Mouse (Mus musculus) myocyte (in vitro differentiated cells): ENCODE measurements around the gene Zswim5. TPM values are rescaled to one million over a fixed set of nuclear protein-coding genes. Genes with fewer than 3 reads are reported as not detected.

Experiments
- H3K27me3 ChIP-seq: one replicate; pipeline ENCODE4 v1.6.1; 2011; ENCODE audit not compliant: control insufficient read depth, insufficient read depth, insufficient read length
- H3K36me3 ChIP-seq: one replicate; pipeline ENCODE4 v1.6.1; 2011; ENCODE audit not compliant: control insufficient read depth, insufficient read depth
- H3K4me2 ChIP-seq: one replicate; pipeline ENCODE4 v1.6.1; 2011; ENCODE audit warnings: low read depth, control low read depth
- H3K4me3 ChIP-seq: one replicate; pipeline ENCODE4 v1.5.1; 2011; ENCODE audit warnings: mild to moderate bottlenecking, control low read depth, moderate library complexity
- H3K79me2 ChIP-seq: one replicate; pipeline ENCODE4 v1.6.1; 2011; ENCODE audit not compliant: control insufficient read depth, insufficient read depth
- H3ac ChIP-seq: one replicate; pipeline ENCODE4 v1.6.1; 2011; ENCODE audit not compliant: control insufficient read depth, insufficient read length
- CEBPB ChIP-seq: IDR thresholded peaks from 2 replicates; pipeline ENCODE4 v1.6.1; 2011; ENCODE audit warnings: mild to moderate bottlenecking, moderate library complexity; ENCODE audit not compliant: poor library complexity, insufficient read depth, severe bottlenecking
- E2F4 ChIP-seq: IDR thresholded peaks from one replicate; pipeline ENCODE4 v1.6.1; 2011; ENCODE audit warnings: mild to moderate bottlenecking, control low read depth, moderate library complexity; ENCODE audit not compliant: insufficient read depth
- MAX ChIP-seq: IDR thresholded peaks from one replicate; pipeline ENCODE4 v1.6.1; 2011; ENCODE audit warnings: low read depth, mild to moderate bottlenecking, control low read depth
- MYOD1 ChIP-seq, 3 experiments: IDR thresholded peaks; one replicate each; pipeline ENCODE4 v1.6.1; 2011; ENCODE audit warnings: control low read depth in 2 of 3, low read depth in 2 of 3, mild to moderate bottlenecking in 2 of 3, moderate library complexity in 1 of 3; ENCODE audit not compliant: insufficient read length in 2 of 3, control insufficient read depth in 1 of 3
- MYOG ChIP-seq, 3 experiments: IDR thresholded peaks; one replicate each; pipeline ENCODE4 v1.6.1; 2011; ENCODE audit warnings: control low read depth in 2 of 3, low read depth in 2 of 3, mild to moderate bottlenecking in 2 of 3; ENCODE audit not compliant: insufficient read length in 2 of 3, control insufficient read depth in 1 of 3, insufficient read depth in 1 of 3
- POLR2A ChIP-seq: IDR thresholded peaks from one replicate; pipeline ENCODE4 v1.6.1; 2011; ENCODE audit warnings: low read depth, mild to moderate bottlenecking, control low read depth, moderate library complexity; ENCODE audit not compliant: insufficient read length
- POLR2AphosphoS2 ChIP-seq: IDR thresholded peaks from one replicate; pipeline ENCODE4 v1.6.1; 2011; ENCODE audit warnings: low read depth, control low read depth; ENCODE audit not compliant: insufficient read length
- REST ChIP-seq: IDR thresholded peaks from one replicate; pipeline ENCODE4 v1.6.1; 2011; ENCODE audit warnings: mild to moderate bottlenecking, control low read depth, moderate library complexity; ENCODE audit not compliant: insufficient read depth, insufficient read length
- SRF ChIP-seq: IDR thresholded peaks from one replicate; pipeline ENCODE4 v1.6.1; 2011; ENCODE audit warnings: low read depth; ENCODE audit not compliant: control insufficient read depth, insufficient read length
- TCF12 ChIP-seq: IDR thresholded peaks from one replicate; pipeline ENCODE4 v1.6.1; 2011; ENCODE audit warnings: mild to moderate bottlenecking, control low read depth; ENCODE audit not compliant: poor library complexity, insufficient read depth, severe bottlenecking
- TCF3 ChIP-seq: IDR thresholded peaks from one replicate; pipeline ENCODE4 v1.6.1; 2011; ENCODE audit warnings: low read depth, control low read depth; ENCODE audit not compliant: insufficient read length
- USF1 ChIP-seq: IDR thresholded peaks from one replicate; pipeline ENCODE4 v1.6.1; 2011; ENCODE audit warnings: low read depth, mild to moderate bottlenecking, control low read depth, moderate library complexity
- polyA plus RNA-seq: library from polyadenylated mRNA; unstranded; fragments of >200 nt; fragmentation: generic; extraction: Trizol; gene quantifications from one replicate; pipeline ENCODE4 v1.2.1, GENCODE M21; 2012; ENCODE audit warnings: missing spikeins

Gene Zswim5
- polyA plus RNA-seq, 1 experiment: not detected

DNA sequence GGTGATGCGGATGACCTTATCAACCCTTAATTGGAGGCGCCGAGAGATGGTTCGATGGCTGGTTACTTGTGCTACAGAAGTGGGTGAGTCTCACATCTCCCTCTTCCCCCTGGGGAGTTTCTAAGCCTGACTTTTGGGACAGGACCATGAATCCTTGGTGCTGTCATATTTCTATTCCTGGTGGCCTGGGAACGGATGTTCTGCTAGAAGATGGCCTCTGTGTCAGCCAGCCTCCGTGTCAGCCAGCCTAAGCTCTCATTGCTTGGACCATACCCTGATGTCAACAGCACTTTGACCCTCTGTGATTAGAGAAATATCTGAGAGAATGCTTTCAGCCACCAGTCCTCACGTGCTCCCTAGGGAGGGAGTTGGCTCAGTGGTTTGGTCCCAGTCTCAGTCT lies 108.5 kb downstream of the Zswim5 start:
- Histone ChIP-seq H3ac (no peak overlapping the region), H3K4me2 (no peak overlapping the region), H3K4me3 (no peak overlapping the region), H3K79me2 (no peaks in the 10 kb centered on the region), H3K27me3 (peaks cover 4% of the 10 kb centered on the region), H3K36me3 (peaks cover 5% of the 10 kb centered on the region)
- no peak for TF ChIP-seq MYOG (IDR thresholded peaks at IDR 0.05; ENCODE audit: control insufficient read depth in 1 of 3, insufficient read depth in 1 of 3, insufficient read length in 2 of 3, low read depth in 2 of 3)
- no peak for TF ChIP-seq CEBPB
- no peak for TF ChIP-seq POLR2A
- TF ChIP-seq POLR2AphosphoS2: no peak
- no peak for TF ChIP-seq TCF3
- TF ChIP-seq SRF: no peak
- no peak for TF ChIP-seq MYOD1 (IDR thresholded peaks at IDR 0.05; ENCODE audit: control insufficient read depth in 1 of 3, insufficient read length in 2 of 3, low read depth in 2 of 3)
- TF ChIP-seq USF1: no peak
- no peak for TF ChIP-seq MAX
- TF ChIP-seq REST: no peak
- no peak for TF ChIP-seq E2F4
- no peak for TF ChIP-seq TCF12

DNA sequence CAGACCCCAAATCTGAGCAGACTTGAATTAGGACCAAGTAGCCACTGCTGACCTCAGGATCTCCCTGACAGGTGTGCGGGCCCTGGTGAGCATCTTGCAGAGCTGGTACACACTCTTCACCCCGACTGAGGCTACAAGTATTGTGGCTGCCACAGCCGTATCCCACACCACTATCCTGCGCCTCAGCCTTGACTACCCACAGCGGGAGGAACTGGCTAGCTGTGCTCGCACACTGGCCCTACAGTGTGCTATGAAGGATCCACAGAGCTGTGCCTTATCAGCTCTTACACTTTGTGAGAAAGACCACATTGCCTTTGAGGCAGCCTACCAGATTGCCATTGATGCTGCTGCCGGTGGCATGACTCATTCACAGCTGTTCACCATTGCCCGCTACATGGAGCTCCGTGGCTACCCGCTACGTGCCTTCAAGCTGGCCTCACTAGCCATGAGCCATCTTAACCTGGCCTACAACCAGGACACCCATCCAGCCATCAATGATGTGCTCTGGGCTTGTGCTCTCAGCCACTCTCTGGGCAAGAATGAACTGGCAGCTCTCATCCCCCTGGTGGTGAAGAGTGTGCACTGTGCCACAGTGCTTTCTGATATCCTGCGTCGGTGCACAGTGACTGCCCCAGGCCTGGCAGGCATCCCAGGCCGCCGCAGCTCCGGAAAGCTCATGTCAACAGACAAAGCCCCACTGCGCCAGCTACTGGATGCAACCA lies 109.4 kb downstream of the Zswim5 start:
- H3K4me3 ChIP-seq: no peak overlapping the region
- H3K79me2 ChIP-seq: no peaks in the 10 kb centered on the region
- no peaks in the 10 kb centered on the region for H3K27me3 ChIP-seq
- no peak overlapping the region for H3K4me2 ChIP-seq
- no peak overlapping the region for H3ac ChIP-seq
- TF ChIP-seq CEBPB: no peak
- TF ChIP-seq MYOD1 (IDR thresholded peaks at IDR 0.05; ENCODE audit: control insufficient read depth in 1 of 3, insufficient read length in 2 of 3, low read depth in 2 of 3): peak in 2 of 3 experiments; percentile 97 to 98
- TF ChIP-seq TCF3: peak; percentile 73
- no peak for TF ChIP-seq POLR2AphosphoS2
- no peak for TF ChIP-seq MAX
- TF ChIP-seq MYOG (IDR thresholded peaks at IDR 0.05; ENCODE audit: control insufficient read depth in 1 of 3, insufficient read depth in 1 of 3, insufficient read length in 2 of 3, low read depth in 2 of 3): peak in 2 of 3 experiments; percentile 94 to 95
- peak; percentile 17 for TF ChIP-seq TCF12
- no peak for TF ChIP-seq REST
- H3K36me3 ChIP-seq: peaks cover 9% of the 10 kb centered on the region

DNA sequence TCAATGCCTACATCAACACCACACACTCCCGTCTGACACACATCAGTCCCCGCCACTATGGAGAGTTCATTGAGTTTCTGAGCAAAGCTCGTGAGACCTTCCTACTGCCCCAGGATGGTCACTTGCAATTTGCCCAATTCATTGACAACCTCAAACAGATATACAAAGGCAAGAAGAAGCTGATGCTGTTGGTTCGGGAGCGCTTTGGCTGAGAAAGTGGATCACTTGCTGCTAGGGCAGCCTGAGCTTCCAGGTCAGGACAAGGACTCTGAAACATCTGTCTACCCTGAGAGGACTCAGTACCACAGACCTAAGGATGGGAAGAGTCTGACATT lies 109.9 kb downstream of the Zswim5 start:
- Histone ChIP-seq H3K4me2 (no peak overlapping the region), H3K4me3 (no peak overlapping the region), H3K36me3 (peaks cover 9% of the 10 kb centered on the region), H3K79me2 (no peaks in the 10 kb centered on the region), H3ac (no peak overlapping the region), H3K27me3 (no peaks in the 10 kb centered on the region)
- no peak for TF ChIP-seq TCF12

DNA sequence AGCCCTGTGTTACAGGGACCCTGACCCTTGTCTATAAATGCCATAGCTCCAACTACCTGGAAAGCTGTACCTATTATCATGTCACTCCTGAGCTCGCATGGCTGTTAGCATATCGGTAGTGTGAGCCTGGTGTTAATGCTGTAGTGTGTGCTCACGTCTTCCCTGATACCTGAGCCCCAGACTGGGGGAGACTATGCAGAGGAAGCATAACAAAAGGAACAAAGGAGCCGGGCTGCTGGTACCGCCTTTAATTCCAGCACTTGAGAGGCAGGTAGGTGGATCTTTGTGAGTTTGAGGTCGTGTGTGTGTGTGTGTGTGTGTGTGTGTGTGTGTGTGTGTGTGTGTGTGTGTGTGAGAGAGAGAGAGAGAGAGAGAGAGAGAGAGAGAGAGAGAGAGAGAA lies 112.6 kb downstream of the Zswim5 start:
- Histone ChIP-seq H3K36me3 (peaks cover 9% of the 10 kb centered on the region), H3K4me2 (no peak overlapping the region), H3K4me3 (no peak overlapping the region), H3K27me3 (no peaks in the 10 kb centered on the region), H3K79me2 (no peaks in the 10 kb centered on the region), H3ac (no peak overlapping the region)
- TF ChIP-seq TCF12: no peak
- TF ChIP-seq CEBPB: no peak
- no peak for TF ChIP-seq MYOG (IDR thresholded peaks at IDR 0.05; ENCODE audit: control insufficient read depth in 1 of 3, insufficient read depth in 1 of 3, insufficient read length in 2 of 3, low read depth in 2 of 3)
- TF ChIP-seq POLR2A: no peak
- no peak for TF ChIP-seq SRF
- no peak for TF ChIP-seq MYOD1 (IDR thresholded peaks at IDR 0.05; ENCODE audit: control insufficient read depth in 1 of 3, insufficient read length in 2 of 3, low read depth in 2 of 3)
- no peak for TF ChIP-seq USF1
- no peak for TF ChIP-seq E2F4
- TF ChIP-seq MAX: no peak
- no peak for TF ChIP-seq POLR2AphosphoS2
- no peak for TF ChIP-seq TCF3
- TF ChIP-seq REST: no peak

DNA sequence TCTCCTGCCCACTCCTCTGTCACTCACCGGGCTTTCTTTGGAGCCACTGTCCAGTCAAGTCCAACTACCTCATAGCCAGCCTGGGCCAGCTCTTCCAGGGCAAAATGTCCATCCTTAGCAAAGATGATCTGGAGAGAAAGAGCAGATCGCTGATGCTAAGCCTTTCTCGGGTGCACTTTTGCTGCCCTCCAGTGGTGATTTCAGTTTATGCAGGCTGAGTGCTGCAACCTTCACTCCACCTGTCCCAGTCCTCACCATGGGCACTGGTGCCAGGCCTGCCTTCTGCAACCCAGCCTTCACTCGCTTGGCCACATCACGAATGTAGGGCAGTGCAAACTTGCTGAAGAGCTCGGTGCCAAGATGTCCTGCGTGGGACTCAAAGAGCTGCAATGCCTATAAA lies 114.2 kb downstream of the Zswim5 start:
- H3K4me3 ChIP-seq: no peak overlapping the region
- H3K4me2 ChIP-seq: no peak overlapping the region
- H3K79me2 ChIP-seq: no peaks in the 10 kb centered on the region
- H3K27me3 ChIP-seq: no peaks in the 10 kb centered on the region
- TF ChIP-seq SRF (no peak), MYOD1 (IDR thresholded peaks at IDR 0.05; ENCODE audit: control insufficient read depth in 1 of 3, insufficient read length in 2 of 3, low read depth in 2 of 3) (peak in 2 of 3 experiments; percentile 30 to 46)
- no peak overlapping the region for H3ac ChIP-seq
- peaks cover 9% of the 10 kb centered on the region for H3K36me3 ChIP-seq
